ENCODE assay signal across 24 mouse cellular contexts in genomic region chr3:86800841-86801240, GRCm38 (mm10).
A peak's percentile ranks its signal among the peaks of the same experiment; 100 is the strongest.
DNase-seq lines count a peak whose midpoint lies in the region; ATAC-seq and TF ChIP-seq lines count a peak whose summit lies in the region.
"Had no signal": no experiment of that assay in that cellular context is flagged by ENCODE, and none has a peak within 500 bp of the region (broad histone marks: within the 10 kb centered on the region; RNA-seq: fewer than 3 reads in every experiment).

No protein-coding gene starts in this region.

- H3K4me2 ChIP-seq in liver, embryonic 13.5 days = no peak overlapping the region
- no peak overlapping the region for H3K4me2 ChIP-seq in neural tube, embryonic 15.5 days
- H3K4me2 ChIP-seq: embryonic facial prominence, embryonic 15.5 days; limb, embryonic 13.5 days; lung, embryonic 14.5 days; midbrain, embryonic 15.5 days had no signal

- H3K4me1 ChIP-seq in liver, embryonic 13.5 days (replicated peaks) = peaks cover 70% of the 10 kb centered on the region
- H3K4me1 ChIP-seq in embryonic fibroblast, embryonic 13.5 days (ENCODE audit: control insufficient read depth, insufficient read depth, low read length) = 0 out of 2 replicates have a peak, but pooled peaks cover 4% of the 10 kb centered on the region
- peaks cover 18% of the 10 kb centered on the region for H3K4me1 ChIP-seq in neural tube, embryonic 15.5 days
- H3K4me1 ChIP-seq: midbrain, embryonic 15.5 days had no signal

- H3K27ac ChIP-seq in liver, embryonic 13.5 days = peak overlapping the region; percentile 72
- peak overlapping the region; percentile 19; the same call in 1 of the 2 replicates for H3K27ac ChIP-seq in embryonic fibroblast, embryonic 13.5 days (ENCODE audit: insufficient read depth, low read length)
- H3K27ac ChIP-seq in neural tube, embryonic 15.5 days (replicated peaks) = peak overlapping the region; percentile 56; the same call in 1 of the 2 replicates
- H3K27ac ChIP-seq: limb, embryonic 13.5 days; midbrain, embryonic 15.5 days had no signal

- 69% methylated on average over 8 of the region's 8 CpGs for WGBS in liver, embryonic 13.5 days (ENCODE audit: insufficient replicate concordance)
- WGBS in neural tube, embryonic 15.5 days = 64% methylated on average over 8 of the region's 8 CpGs

- H3K27me3 ChIP-seq in liver, embryonic 13.5 days = no peaks in the 10 kb centered on the region
- no peaks in the 10 kb centered on the region for H3K27me3 ChIP-seq in neural tube, embryonic 15.5 days (replicated peaks)
- H3K27me3 ChIP-seq: embryonic facial prominence, embryonic 15.5 days; limb, embryonic 13.5 days; midbrain, embryonic 15.5 days had no signal

- TF ChIP-seq POLR2A in embryonic fibroblast, embryonic 13.5 days (IDR thresholded peaks at IDR 0.05; ENCODE audit: low read depth, low read length) = no peak

- H3K9ac ChIP-seq in liver, embryonic 13.5 days = no peak overlapping the region; the same call in 1 of the 2 replicates
- H3K9ac ChIP-seq in neural tube, embryonic 15.5 days (replicated peaks) = no peak overlapping the region
- H3K9ac ChIP-seq: embryonic facial prominence, embryonic 15.5 days; forebrain, postnatal 0 days; limb, embryonic 13.5 days; lung, embryonic 14.5 days; midbrain, embryonic 15.5 days had no signal

- TF ChIP-seq CTCF in embryonic fibroblast, embryonic 13.5 days (IDR thresholded peaks at IDR 0.05; ENCODE audit: borderline replicate concordance, insufficient read depth, low read length) = no peak

- intact Hi-C loops in heart, postnatal 10 days (cut with DNase I) = no loop called here

- DNase-seq in heart, adult 11 months = peak; percentile 76
- DNase-seq in heart, postnatal 10 days = no peak
- no peak for DNase-seq in liver, embryonic 13.5 days
- DNase-seq in liver = no peak
- no peak for DNase-seq in lung, postnatal 14 days
- DNase-seq: adrenal gland, postnatal 25 days; cerebellum, adult 9-10 months; forebrain, postnatal 0 days; gastrocnemius, postnatal 36 days; heart, postnatal 36 days; kidney, adult 8-10 months; kidney, postnatal 25 days; layer of hippocampus, adult 9-11 months; lung, embryonic 14.5 days; lung, postnatal 4 days; retina, postnatal 1 day; thymus, postnatal 14 days had no signal

- H3K9me3 ChIP-seq in liver, embryonic 13.5 days (replicated peaks) = no peaks in the 10 kb centered on the region
- no peaks in the 10 kb centered on the region for H3K9me3 ChIP-seq in neural tube, embryonic 15.5 days (replicated peaks)
- H3K9me3 ChIP-seq: embryonic facial prominence, embryonic 15.5 days; limb, embryonic 13.5 days; midbrain, embryonic 15.5 days had no signal

- no peak for ATAC-seq in liver, embryonic 13.5 days (ENCODE audit: low read depth)
- no peak for ATAC-seq in neural tube, embryonic 15.5 days (ENCODE audit: low FRiP score)
- ATAC-seq: CD4-positive, CD25-positive, alpha-beta regulatory T cell, adult 4 months; forebrain, postnatal 0 days; midbrain, embryonic 15.5 days had no signal

- no peak overlapping the region for H3K4me3 ChIP-seq in liver, embryonic 13.5 days (replicated peaks)
- no peak overlapping the region for H3K4me3 ChIP-seq in embryonic fibroblast, embryonic 13.5 days (ENCODE audit: insufficient read depth, low read length)
- no peak overlapping the region for H3K4me3 ChIP-seq in neural tube, embryonic 15.5 days (replicated peaks)
- H3K4me3 ChIP-seq: embryonic facial prominence, embryonic 15.5 days; limb, embryonic 13.5 days; midbrain, embryonic 15.5 days; myocyte had no signal

- H3K36me3 ChIP-seq in liver, embryonic 13.5 days = no peaks in the 10 kb centered on the region
- H3K36me3 ChIP-seq in neural tube, embryonic 15.5 days = peaks cover 39% of the 10 kb centered on the region
- H3K36me3 ChIP-seq: embryonic facial prominence, embryonic 15.5 days; limb, embryonic 13.5 days had no signal

Comparison
In these comparisons a context has a peak if more than half of its experiments do, and no peak if none do; other contexts are left out.
1. H3K27ac ChIP-seq: peak in every context shown above with its lines; median percentile 72 in liver, embryonic 13.5 days; 56 in neural tube, embryonic 15.5 days; 19 in embryonic fibroblast, embryonic 13.5 days.